Mouse (Mus musculus) embryonic facial prominence, embryonic 11.5 days (tissue): ENCODE data around the gene Gpt2. TPM values are rescaled to one million over a fixed set of nuclear protein-coding genes. Genes with fewer than 3 reads are reported as not detected.

Experiments used
- ATAC-seq: fragments of 200-750 bp; cut with Nextera tagmentation; replicated peaks from 2 replicates; pipeline ENCODE4 v1.8.0; 2017; ENCODE audit warnings: low read depth; ENCODE audit not compliant: insufficient number of reproducible peaks, low FRiP score, low TSS enrichment
- DNase-seq: peaks from one replicate; pipeline ENCODE4 v3.0.0-alpha.2; 2015; ENCODE audit warnings: low spot score
- H3K27ac ChIP-seq: fragments of 300-500 bp; sonication (generic); replicated peaks from 2 replicates; pipeline ENCODE4 v1.5.1; 2014; ENCODE audit warnings: mild to moderate bottlenecking, low read depth, low read length, control low read depth
- H3K27me3 ChIP-seq: fragments of 300-500 bp; sonication (generic); 2 replicates; pipeline ENCODE4 v1.6.1; 2014; ENCODE audit warnings: mild to moderate bottlenecking, low read length, moderate library complexity, mixed read lengths; ENCODE audit not compliant: control insufficient read depth, insufficient read depth
- H3K36me3 ChIP-seq: fragments of 300-500 bp; sonication (generic); replicated peaks from 2 replicates; pipeline ENCODE4 v1.6.1; 2014; ENCODE audit warnings: low read depth, mild to moderate bottlenecking, low read length, moderate library complexity, mixed read lengths; ENCODE audit not compliant: control insufficient read depth, insufficient read depth
- H3K4me1 ChIP-seq: fragments of 300-500 bp; sonication (generic); 2 replicates; pipeline ENCODE4 v1.6.1; 2014; ENCODE audit warnings: low read length, mixed read lengths; ENCODE audit not compliant: control insufficient read depth, insufficient read depth
- H3K4me2 ChIP-seq: fragments of 300-500 bp; sonication (generic); 2 replicates; pipeline ENCODE4 v1.6.1; 2014; ENCODE audit warnings: low read depth, mild to moderate bottlenecking, control low read depth, low read length, moderate library complexity
- H3K4me3 ChIP-seq: fragments of 300-500 bp; sonication (generic); 2 replicates; pipeline ENCODE4 v1.5.1; 2014; ENCODE audit warnings: low read depth, low read length, control low read depth
- H3K9ac ChIP-seq: fragments of 300-500 bp; sonication (generic); replicated peaks from 2 replicates; pipeline ENCODE4 v1.6.1; 2014; ENCODE audit warnings: mild to moderate bottlenecking, control low read depth, low read length
- H3K9me3 ChIP-seq: fragments of 300-500 bp; sonication (generic); replicated peaks from 2 replicates; pipeline ENCODE4 v1.6.1; 2016; ENCODE audit warnings: mild to moderate bottlenecking, low read length, inconsistent platforms, mixed read lengths; ENCODE audit not compliant: control insufficient read depth
- WGBS: fragments of 180-500 bp; shearing (Covaris S2); extraction: QIAGEN DNeasy Blood & Tissue Kit; methylation state at CpG from one replicate; pipeline ENCODE4 v1.1.7; 2014; 5-methylcytosine and 5-hydroxymethylcytosine counted together
- polyA plus RNA-seq: library from polyadenylated mRNA; unstranded; fragments of >200 nt; fragmentation: Nextera tagmentation; extraction: Ambion mirVana; gene quantifications from 2 replicates; pipeline ENCODE4 v1.2.1, GENCODE M21; 2014

Gpt2 gene
- polyA plus RNA-seq, 1 experiment from 2014 or later, result 62.2 TPM

GRCm38 (mm10) chr8:85459582-85459981 is 32.8 kb upstream of the Gpt2 start:
- Histone ChIP-seq H3K9ac (no peak overlapping the region), H3K36me3 (no peaks in the 10 kb centered on the region), H3K4me1 (no peaks in the 10 kb centered on the region), H3K4me3 (no peak overlapping the region), H3K27me3 (no peaks in the 10 kb centered on the region), H3K4me2 (no peak overlapping the region), H3K27ac (no peak overlapping the region), H3K9me3 (no peaks in the 10 kb centered on the region)
- WGBS, result 75% methylated on average over 3 of the region's 3 CpGs
- ATAC-seq, result no peak
- DNase-seq, result no peak

GRCm38 (mm10) chr8:85460804-85461203 is 31.6 kb upstream of the Gpt2 start:
- DNase-seq, result no peak
- Histone ChIP-seq H3K4me1 (no peaks in the 10 kb centered on the region), H3K4me2 (no peak overlapping the region), H3K36me3 (no peaks in the 10 kb centered on the region), H3K27ac (no peak overlapping the region), H3K9me3 (no peaks in the 10 kb centered on the region), H3K4me3 (no peak overlapping the region), H3K27me3 (no peaks in the 10 kb centered on the region), H3K9ac (no peak overlapping the region)
- 34% methylated on average over 5 of the region's 5 CpGs for WGBS
- no peak for ATAC-seq

GRCm38 (mm10) chr8:85461377-85461776 is 31.0 kb upstream of the Gpt2 start:
- Histone ChIP-seq H3K27ac (no peak overlapping the region), H3K36me3 (no peaks in the 10 kb centered on the region), H3K4me1 (no peaks in the 10 kb centered on the region), H3K4me3 (no peak overlapping the region), H3K27me3 (no peaks in the 10 kb centered on the region), H3K9ac (no peak overlapping the region), H3K9me3 (no peaks in the 10 kb centered on the region), H3K4me2 (no peak overlapping the region)
- peak; percentile 23 for DNase-seq
- WGBS, result 80% methylated on average over 3 of the region's 3 CpGs
- ATAC-seq, result no peak

GRCm38 (mm10) chr8:85462441-85462840 is 29.9 kb upstream of the Gpt2 start:
- Histone ChIP-seq H3K9ac (no peak overlapping the region), H3K4me1 (no peaks in the 10 kb centered on the region), H3K36me3 (no peaks in the 10 kb centered on the region), H3K4me3 (no peak overlapping the region), H3K27me3 (no peaks in the 10 kb centered on the region), H3K9me3 (no peaks in the 10 kb centered on the region), H3K4me2 (no peak overlapping the region), H3K27ac (no peak overlapping the region)
- ATAC-seq, result no peak
- DNase-seq, result no peak
- 82% methylated on average over 1 of the region's 1 CpGs for WGBS

- no peak overlapping the region for H3K9ac ChIP-seq
- H3K4me2 ChIP-seq, result no peak overlapping the region
- H3K36me3 ChIP-seq, result no peaks in the 10 kb centered on the region
- no peak for DNase-seq
- no peak for ATAC-seq
- H3K27me3 ChIP-seq, result no peaks in the 10 kb centered on the region
- H3K4me3 ChIP-seq, result no peak overlapping the region
- no peak overlapping the region for H3K27ac ChIP-seq
- H3K9me3 ChIP-seq, result no peaks in the 10 kb centered on the region
- H3K4me1 ChIP-seq, result no peaks in the 10 kb centered on the region
These were observed 28.1 kb upstream of the Gpt2 start for GRCm38 (mm10) chr8:85464316-85464715.

- DNase-seq (no peak), ATAC-seq (no peak)
- 89% methylated on average over 4 of the region's 4 CpGs for WGBS
- Histone ChIP-seq H3K4me2 (no peak overlapping the region), H3K9me3 (no peaks in the 10 kb centered on the region), H3K4me1 (no peaks in the 10 kb centered on the region), H3K9ac (no peak overlapping the region), H3K36me3 (no peaks in the 10 kb centered on the region), H3K27ac (no peak overlapping the region), H3K4me3 (no peak overlapping the region), H3K27me3 (no peaks in the 10 kb centered on the region)
These were observed 26.3 kb upstream of the Gpt2 start for GRCm38 (mm10) chr8:85466056-85466455.

- Histone ChIP-seq H3K36me3 (no peaks in the 10 kb centered on the region), H3K4me1 (no peaks in the 10 kb centered on the region), H3K4me3 (no peak overlapping the region), H3K27ac (no peak overlapping the region), H3K27me3 (no peaks in the 10 kb centered on the region), H3K9ac (no peak overlapping the region), H3K4me2 (no peak overlapping the region), H3K9me3 (no peaks in the 10 kb centered on the region)
- ATAC-seq (no peak), DNase-seq (no peak)
- WGBS, result 83% methylated on average over 8 of the region's 8 CpGs
These were observed 21.6 kb upstream of the Gpt2 start for GRCm38 (mm10) chr8:85470753-85471152.

GRCm38 (mm10) chr8:85472800-85473199 is 19.6 kb upstream of the Gpt2 start:
- H3K9ac ChIP-seq, result no peak overlapping the region
- no peaks in the 10 kb centered on the region for H3K9me3 ChIP-seq
- no peak overlapping the region for H3K4me3 ChIP-seq
- no peak overlapping the region for H3K27ac ChIP-seq
- H3K4me1 ChIP-seq, result no peaks in the 10 kb centered on the region
- no peaks in the 10 kb centered on the region for H3K36me3 ChIP-seq
- ATAC-seq, result no peak
- no peak overlapping the region for H3K4me2 ChIP-seq
- WGBS, result 53% methylated on average over 6 of the region's 6 CpGs
- H3K27me3 ChIP-seq, result no peaks in the 10 kb centered on the region
- no peak for DNase-seq
